Mouse (Mus musculus): ENCODE measurements around the gene Phactr3. TPM values are rescaled to one million over a fixed set of nuclear protein-coding genes. Genes with fewer than 3 reads are reported as not detected.
A peak's percentile ranks its signal among the peaks of the same experiment; 100 is the strongest.
"Not testable (repeated sequence)": the region's sequence is repeated elsewhere in the genome, so short reads cannot be mapped to it uniquely, and the experiment has no call there.

The Phactr3 gene
- total RNA-seq, 2 experiments from 2014 or later = 139 to 141 TPM

DNA sequence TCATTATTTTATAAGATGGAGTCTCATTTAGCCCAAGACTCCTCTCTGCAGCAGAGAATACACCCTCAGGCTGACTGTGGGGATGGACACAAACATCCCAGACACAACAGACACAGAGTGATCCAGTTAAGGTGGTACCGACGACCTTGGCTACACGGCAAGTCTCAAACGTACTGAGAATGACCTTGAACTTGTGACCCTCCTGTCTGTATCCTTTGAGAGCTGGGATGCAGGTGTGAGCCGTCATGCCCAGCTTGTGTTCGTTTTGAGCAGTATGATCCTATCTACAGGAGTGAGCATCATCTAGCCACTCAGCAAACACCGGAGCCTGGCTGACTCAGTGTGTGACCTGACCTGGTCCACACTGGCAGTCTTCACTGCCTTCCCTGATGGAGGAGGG, 194.8 kb downstream of the Phactr3 start:
- no peak for DNase-seq (ENCODE audit: low spot score in 2 of 2)
- H3K4me3 ChIP-seq = no peak overlapping the region
- no peak for TF ChIP-seq CTCF (conservative IDR thresholded peaks at IDR 0.05)
- no peak overlapping the region for H3K27ac ChIP-seq

GRCm38 (mm10) chr2:178316281-178316680, 197.5 kb downstream of the Phactr3 start:
- no peak overlapping the region for H3K27ac ChIP-seq
- DNase-seq (ENCODE audit: low spot score in 2 of 2) = no peak
- no peak for TF ChIP-seq CTCF (conservative IDR thresholded peaks at IDR 0.05)
- no peak overlapping the region for H3K4me3 ChIP-seq

DNA sequence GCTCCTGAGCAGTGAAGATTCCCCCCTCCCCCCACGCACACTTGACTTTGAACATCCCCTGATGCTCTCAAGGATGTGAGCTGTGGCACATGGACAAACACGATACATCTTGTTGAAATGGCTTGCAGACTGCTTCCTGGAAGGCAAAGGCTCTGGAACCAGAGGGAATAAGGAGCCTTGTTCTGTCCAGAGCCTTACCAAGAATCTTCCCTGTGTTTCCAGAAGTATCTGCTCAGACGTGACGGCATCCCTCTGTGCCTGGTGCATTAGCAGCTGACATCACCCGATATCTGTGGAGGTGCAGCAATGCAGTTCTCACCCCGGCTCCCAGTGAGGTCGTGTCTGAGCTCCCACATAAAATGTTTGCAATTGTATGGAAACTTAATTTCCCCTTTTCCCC, 201.0 kb downstream of the Phactr3 start:
- no peak for DNase-seq (ENCODE audit: low spot score in 2 of 2)
- Histone ChIP-seq H3K4me3 (no peak overlapping the region), H3K27ac (no peak overlapping the region)
- no peak for TF ChIP-seq CTCF (conservative IDR thresholded peaks at IDR 0.05)

GRCm38 (mm10) chr2:178321271-178321670, 202.5 kb downstream of the Phactr3 start:
- peak in 1 of 2 experiments; percentile 40 for DNase-seq (ENCODE audit: low spot score in 2 of 2)
- H3K27ac ChIP-seq = no peak overlapping the region

GRCm38 (mm10) chr2:178324410-178324809, 205.6 kb downstream of the Phactr3 start:
- no peak for TF ChIP-seq CTCF (conservative IDR thresholded peaks at IDR 0.05)
- Histone ChIP-seq H3K27ac (no peak overlapping the region), H3K4me3 (no peak overlapping the region)
- no peak for DNase-seq (ENCODE audit: low spot score in 2 of 2)

More at GRCm38 (mm10) chr2:178321271-178321670, 202.5 kb downstream of the Phactr3 start:
- TF ChIP-seq CTCF (conservative IDR thresholded peaks at IDR 0.05) = no peak
- no peak overlapping the region for H3K4me3 ChIP-seq

DNA sequence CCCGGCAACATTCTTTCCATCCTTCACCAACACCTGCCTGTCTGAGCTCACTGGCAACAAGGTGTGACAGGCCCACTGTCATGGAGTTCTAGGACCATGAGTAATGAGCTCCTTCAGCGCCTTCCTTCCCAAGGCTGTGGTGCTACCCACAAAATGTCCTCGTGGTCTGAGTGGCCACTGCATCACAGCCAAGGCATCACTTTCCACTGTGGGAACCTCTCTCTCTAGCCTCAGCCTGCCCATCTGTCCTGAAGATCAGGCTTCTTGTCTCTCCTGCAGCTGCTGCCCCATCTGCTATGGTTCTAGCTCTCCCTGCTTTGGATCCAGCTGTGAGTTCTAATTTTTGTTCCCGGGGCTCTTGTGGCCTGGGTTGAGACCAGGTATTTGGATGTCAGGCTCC, 206.0 kb downstream of the Phactr3 start:
- DNase-seq (ENCODE audit: low spot score in 2 of 2) = no peak
- Histone ChIP-seq H3K4me3 (no peak overlapping the region), H3K27ac (no peak overlapping the region)
- no peak for TF ChIP-seq CTCF (conservative IDR thresholded peaks at IDR 0.05)

DNA sequence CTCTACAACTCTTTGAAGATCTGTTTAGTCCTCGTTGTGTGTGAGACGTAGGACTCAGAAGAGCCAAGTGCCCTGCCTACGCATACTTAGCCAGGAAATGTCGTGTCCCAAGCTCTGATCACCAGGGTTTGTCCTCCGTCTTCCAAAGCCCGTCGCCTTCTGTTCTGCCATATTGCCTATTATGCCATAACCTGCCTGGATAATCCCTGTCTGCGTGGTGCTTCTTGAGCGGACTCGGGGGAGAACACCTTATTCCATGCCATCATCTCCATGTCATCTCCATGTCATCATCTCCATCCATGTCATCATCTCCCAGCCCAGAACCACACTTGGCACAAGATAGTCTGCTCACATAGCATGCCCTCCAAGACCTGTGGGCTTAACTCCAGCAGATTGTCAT, 207.3 kb downstream of the Phactr3 start:
- TF ChIP-seq CTCF (conservative IDR thresholded peaks at IDR 0.05) = no peak
- H3K27ac ChIP-seq = no peak overlapping the region; the same call in 1 of the 2 replicates
- H3K4me3 ChIP-seq = no peak overlapping the region
- no peak for DNase-seq (ENCODE audit: low spot score in 2 of 2)

DNA sequence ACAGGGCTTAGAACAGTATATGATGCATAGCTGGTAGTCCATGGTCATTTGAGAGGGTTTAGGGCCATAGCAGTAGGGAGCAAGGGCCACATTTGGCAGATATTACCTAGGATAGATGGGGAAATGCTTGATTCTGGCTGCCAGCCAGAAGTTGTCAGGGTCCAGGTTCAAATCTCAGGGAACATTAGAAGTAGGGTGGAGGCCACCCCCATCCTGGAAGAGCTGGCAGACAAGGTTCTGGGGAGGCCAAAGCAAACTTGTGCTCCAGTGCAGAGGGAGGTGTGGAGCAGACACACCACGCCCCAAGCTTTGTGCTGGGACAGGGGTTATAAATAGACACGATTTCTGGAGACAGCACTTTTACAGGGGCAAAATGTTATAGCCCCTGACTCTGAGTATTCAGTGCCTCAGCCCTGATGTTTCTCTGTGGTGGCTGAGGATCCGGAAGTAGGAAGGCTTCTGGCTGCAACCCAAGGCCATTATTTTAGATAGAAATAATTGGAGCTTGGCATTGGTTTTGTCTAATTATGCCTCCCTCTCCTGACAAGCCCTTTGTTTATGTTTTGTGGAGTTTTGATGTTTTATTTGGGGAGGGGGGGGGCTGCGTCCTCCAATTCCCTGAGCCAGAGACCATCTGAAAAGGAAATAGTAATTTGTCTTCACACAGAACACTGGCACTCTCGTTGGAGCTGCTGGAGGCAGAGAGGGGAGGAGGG, 208.1 kb downstream of the Phactr3 start:
- no peak overlapping the region for H3K4me3 ChIP-seq
- TF ChIP-seq CTCF (conservative IDR thresholded peaks at IDR 0.05) = no peak
- peak overlapping the region; percentile 71; the same call in 1 of the 2 replicates for H3K27ac ChIP-seq
- DNase-seq (ENCODE audit: low spot score in 2 of 2) = no peak

GRCm38 (mm10) chr2:178327466-178328040, 208.8 kb downstream of the Phactr3 start:
- no peak for TF ChIP-seq CTCF (conservative IDR thresholded peaks at IDR 0.05)
- Histone ChIP-seq H3K27ac (peak overlapping the region; percentile 71; the same call in 1 of the 2 replicates), H3K4me3 (peak overlapping the region; percentile 23)
- peak; percentile 86 to 89 for DNase-seq (ENCODE audit: low spot score in 2 of 2)

DNA sequence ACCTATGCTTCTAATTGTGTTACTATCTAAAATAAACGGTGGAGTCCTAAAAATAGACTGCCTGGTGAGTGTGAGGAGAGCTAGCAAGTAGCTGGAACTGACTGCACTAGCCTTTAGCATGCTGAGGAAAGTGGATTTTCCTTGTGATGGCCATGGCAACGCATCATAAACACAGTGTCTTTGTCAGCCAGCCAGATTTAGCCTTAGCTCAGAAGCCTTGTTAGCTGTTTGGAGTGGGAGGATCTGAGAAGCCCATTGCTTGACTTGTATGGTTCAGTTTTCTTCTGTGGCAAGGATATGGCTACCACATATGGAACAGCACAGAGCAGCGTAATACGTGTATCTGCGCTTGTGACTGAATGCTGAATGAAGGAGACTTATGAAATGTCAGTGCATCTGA, 210.8 kb downstream of the Phactr3 start:
- no peak for TF ChIP-seq CTCF (conservative IDR thresholded peaks at IDR 0.05)
- no peak overlapping the region for H3K4me3 ChIP-seq
- DNase-seq (ENCODE audit: low spot score in 2 of 2) = no peak
- no peak overlapping the region for H3K27ac ChIP-seq

DNA sequence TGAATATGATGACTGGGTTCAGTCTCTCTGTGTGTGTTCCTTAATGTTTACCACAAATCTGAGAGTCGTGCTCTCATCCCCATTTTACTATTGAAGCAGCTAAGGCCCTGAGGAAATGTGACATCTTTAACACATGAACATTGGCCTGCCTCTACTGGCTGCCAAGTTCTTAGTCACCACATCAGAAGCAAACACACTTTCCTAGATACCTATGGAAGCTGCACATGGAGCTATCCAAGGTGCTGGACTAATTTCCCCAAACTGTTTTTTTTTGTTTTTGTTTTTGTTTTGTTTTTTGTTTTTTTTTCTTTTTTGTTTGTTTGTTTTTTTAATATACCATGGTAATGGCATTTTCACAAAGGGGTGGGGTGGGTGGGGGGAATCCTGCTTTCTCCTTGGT, 211.2 kb downstream of the Phactr3 start:
- no peak for TF ChIP-seq CTCF (conservative IDR thresholded peaks at IDR 0.05)
- H3K4me3 ChIP-seq = no peak overlapping the region
- DNase-seq (ENCODE audit: low spot score in 2 of 2) = no peak
- no peak overlapping the region for H3K27ac ChIP-seq

DNA sequence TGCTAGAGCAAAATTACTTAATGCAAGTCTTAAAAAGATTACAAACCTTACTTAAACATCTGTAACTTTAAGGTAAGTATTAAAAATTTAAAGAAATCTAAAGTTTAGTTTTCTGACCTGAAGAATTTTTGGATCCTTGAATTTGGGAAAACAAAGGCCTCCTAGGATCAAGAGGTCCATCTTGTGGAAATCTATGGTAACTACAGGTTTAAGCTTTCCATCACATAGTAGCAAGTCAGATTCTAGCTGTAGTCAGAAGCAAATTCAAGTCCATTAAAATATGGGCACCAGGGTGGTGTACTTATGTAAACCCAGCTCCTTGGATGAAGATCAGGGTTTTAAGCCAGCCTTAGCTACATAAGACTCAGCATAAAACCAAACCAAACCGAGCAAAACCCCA, 219.1 kb downstream of the Phactr3 start:
- H3K27ac ChIP-seq = no peak overlapping the region
- peak; percentile 86 for TF ChIP-seq CTCF (conservative IDR thresholded peaks at IDR 0.05)
- no peak overlapping the region for H3K4me3 ChIP-seq
- no peak for DNase-seq (ENCODE audit: low spot score in 2 of 2)

DNA sequence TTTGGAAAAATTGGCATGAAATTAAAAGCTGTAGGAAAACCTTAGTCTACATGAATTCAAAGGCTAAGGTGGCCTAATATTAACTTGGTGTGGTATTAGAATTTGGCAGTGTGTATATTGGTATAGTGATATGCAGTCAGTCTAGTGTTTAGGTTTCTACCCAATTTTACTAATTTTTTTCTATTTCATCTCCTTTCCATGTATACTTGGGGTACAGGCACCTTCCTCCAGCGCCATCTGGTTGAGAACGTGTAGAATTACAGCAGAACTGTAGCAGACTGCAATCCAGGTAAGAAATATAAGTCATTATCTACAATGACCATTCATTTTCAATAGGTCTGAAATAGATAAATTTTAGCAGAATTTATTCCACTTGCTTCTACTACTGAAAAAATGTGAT, 220.3 kb downstream of the Phactr3 start:
- H3K4me3 ChIP-seq = no peak overlapping the region
- DNase-seq (ENCODE audit: low spot score in 2 of 2) = no peak
- no peak overlapping the region for H3K27ac ChIP-seq
- peak; percentile 90 for TF ChIP-seq CTCF (conservative IDR thresholded peaks at IDR 0.05)

- not testable (repeated sequence) for H3K27ac ChIP-seq; DNase-seq (ENCODE audit: low spot score in 2 of 2); H3K4me3 ChIP-seq
These were observed 223.3 kb downstream of the Phactr3 start for GRCm38 (mm10) chr2:178342105-178342504.

Data from layer of hippocampus, adult 2 months (tissue).